Mouse (Mus musculus) natural killer cell, adult 2 months (primary cell): ENCODE measurements around the gene Pkp1.

Experiments
- DNase-seq, 2 experiments: peaks; one replicate each; pipeline ENCODE4 v3.0.0; 2022; ENCODE audit warnings: low spot score in 2 of 2

The Pkp1 gene

DNA sequence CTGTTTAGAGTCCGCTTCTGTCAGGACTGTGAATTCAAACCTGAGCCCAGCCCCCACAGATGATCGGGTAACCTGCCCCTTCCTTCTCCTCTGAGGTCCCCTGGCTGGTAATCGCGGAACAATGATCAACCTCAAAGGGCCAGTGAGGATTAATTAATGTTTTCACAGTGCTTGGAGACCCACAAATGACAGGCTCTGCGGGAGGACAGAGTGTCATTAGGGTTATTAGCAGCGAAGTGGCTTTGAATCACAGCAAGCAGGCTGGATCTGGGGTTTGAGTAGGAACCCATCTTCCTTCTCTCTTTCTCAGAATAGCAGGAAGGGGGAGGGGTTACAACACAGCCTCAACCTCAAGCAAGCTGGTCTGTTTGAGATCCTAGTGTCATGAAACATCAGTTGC lies 9.6 kb downstream of the Pkp1 start:
- DNase-seq: no peak

DNA sequence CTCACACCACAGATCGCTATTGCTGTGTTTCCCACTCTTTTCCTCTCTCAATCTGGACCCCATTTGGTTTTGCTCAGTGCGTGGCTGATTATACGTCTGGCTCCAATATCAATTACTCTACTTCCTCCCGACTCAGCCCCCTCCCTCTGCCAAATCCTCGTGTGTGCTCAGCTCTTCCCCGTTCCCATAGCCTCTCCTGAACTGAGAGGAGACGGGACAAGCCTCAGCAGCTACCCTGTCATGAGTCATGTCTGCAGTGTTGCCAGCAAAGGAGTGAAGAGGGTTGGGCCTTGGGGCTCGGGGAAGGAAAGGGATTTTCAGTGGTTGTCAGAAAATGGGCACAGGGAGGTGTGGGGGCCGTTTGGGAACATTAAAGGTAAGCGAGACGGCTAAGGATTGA lies 12.3 kb downstream of the Pkp1 start:
- DNase-seq: no peak

DNA sequence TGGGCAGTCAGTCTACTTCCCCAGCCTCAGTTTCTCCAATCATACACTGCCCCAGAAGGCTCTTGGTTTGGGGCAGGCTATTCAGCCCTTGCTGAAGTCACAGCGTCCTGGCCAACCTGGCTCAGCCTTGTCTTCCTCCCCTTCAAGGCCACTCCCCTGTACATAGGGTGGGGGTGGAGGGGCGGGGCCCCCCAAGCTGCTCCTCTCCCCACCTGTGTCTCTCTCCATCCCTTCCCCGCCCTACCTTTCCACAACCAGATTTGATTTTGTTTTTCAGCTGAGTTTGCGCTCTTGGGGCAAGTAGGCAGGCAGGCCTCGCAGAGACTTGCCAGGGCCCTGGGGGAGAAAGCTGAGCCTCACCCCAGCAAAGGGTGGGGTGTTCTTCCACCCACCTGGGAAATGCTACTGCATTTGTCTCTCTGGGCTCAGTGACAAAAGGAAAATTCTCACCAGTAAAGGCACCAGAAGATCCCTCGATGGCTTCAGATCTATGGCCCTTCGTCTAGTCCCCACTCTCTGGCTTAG lies 19.0 kb downstream of the Pkp1 start:
- DNase-seq: no peak

GRCm38 (mm10) chr1:135899295-135899694 lies 19.7 kb downstream of the Pkp1 start:
- no peak for DNase-seq

DNA sequence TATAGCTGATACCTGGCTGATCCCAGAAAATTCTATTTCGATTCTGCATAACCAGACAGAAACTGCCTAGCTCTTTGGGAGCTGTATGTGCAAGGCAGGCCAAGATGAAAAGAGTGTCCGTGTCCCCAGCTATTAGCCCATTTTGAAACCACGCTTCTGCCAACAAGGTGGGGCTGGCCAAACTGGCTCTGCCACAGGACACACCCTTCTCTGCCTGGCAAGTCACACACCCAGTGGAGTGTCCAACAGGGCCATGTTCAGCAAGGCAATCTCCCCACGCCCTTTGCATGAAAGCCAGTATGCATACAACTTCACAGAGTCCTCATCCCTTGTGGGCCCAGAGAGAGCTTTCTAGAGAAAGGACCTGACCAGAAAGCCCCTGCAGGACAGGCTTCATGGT lies 23.6 kb downstream of the Pkp1 start:
- no peak for DNase-seq

DNA sequence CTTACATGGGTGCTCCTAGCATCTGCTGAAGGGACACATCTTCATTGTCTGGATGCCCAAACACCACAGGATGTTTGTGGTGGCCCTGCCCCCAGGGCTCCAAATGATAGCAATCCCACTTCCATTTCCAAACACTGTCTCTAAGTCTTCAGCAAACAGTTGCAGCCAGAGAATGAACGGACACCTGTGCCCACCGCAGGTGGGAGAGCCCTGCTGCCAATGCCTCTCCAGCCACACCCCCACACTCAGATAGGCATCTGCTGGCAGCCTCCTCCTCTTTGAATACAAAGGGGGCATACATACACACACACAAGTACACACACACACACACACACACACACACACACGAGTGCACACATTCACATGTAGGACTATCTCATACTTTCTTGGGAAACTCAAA lies 25.6 kb downstream of the Pkp1 start:
- DNase-seq: no peak

DNA sequence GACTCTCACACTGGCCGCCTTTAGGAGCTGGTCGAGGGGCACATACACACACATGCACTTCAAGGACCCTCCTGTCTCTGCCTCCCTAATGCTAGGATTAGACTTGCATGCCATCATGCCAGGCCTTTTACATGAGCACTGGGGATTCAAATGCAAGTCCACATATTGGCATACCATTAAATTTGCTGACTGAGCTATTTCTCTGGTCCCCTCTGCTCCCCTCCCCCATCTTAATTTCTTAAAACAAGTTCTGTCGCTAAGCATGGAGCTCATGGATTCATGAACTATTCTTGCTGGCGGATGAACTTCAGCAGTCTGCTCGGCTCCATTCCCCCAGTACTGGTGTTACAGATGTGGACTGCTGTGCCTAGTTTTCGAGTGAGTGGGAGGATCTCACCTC lies 26.2 kb downstream of the Pkp1 start:
- no peak for DNase-seq

- DNase-seq: no peak
Observed at GRCm38 (mm10) chr1:135892233-135892632, 26.8 kb downstream of the Pkp1 start.

DNA sequence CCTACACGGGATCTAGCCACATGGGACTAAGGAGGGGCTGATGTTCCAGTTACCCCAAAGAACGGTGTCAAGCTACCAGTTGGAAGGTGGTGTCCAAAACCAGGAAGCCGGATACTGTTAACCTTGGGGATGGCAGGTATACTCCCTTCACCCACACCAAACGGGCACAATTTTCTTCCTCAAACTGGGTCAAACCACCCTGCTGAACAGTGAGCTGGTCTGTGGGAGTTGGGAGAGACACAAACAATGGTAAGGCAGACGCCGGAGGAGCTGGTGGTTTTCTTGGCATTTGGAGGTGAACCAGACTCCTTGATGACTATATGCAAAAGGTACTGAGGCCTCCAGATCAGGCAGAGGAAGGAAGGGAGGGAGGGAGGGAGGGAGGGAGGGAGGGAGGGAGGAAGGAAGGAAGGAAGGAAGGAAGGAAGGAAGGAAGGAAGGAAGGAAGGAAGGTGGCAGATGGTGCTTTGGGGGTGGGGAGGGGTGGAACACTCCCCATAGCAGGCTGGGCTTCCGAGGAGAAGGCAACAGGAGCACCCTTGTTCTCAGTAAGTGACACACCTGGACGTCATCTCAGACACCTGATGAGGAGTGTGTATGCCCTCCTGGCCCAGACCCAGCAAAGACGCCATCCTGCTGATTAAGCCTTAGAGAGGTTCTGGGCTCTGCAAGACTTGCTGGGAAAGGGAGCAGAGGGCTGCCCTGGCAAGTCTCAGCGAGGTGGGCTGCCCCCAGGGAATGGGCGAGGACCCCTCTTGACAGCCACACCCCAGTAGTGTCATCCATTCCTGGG lies 27.4 kb downstream of the Pkp1 start:
- DNase-seq: no peak

GRCm38 (mm10) chr1:135889461-135890185 lies 29.4 kb downstream of the Pkp1 start:
- DNase-seq: no peak

DNA sequence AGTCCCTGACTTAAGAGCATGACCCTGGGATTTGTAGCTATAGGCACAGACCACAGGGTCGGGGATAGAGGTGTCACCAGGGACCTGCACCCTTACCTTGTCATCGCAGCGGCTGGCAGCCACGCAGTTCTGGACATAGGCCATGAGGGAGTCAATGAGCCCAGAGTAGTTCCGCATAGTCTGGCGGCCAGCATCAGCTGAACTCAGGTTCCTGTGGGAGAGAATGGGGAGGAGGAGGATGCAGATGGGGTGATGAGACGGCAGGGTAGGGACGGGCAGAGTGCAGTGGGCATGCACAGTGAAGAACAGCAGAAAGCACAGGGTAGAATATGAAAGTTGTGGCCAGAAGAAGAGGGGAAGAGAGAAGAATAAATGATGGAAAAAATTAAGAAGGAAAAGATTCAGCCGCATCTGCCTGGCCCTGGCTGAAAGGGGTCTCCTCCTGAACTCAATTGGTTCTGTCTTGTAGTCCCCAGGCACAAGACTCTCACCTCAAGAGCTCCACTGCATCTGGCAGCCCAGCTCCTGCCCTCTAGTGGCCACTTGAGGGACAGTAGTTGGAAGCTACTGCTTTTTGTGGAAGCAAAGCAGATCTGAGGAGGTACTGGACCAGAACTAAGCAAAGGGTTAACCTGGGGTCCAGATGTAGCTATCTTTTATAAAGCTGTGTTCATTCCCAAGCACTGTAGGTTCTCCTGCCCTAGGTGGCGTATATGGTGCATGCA lies 36.5 kb downstream of the Pkp1 start:
- peak; percentile 17 to 26 for DNase-seq

GRCm38 (mm10) chr1:135877248-135877647 lies 41.8 kb downstream of the Pkp1 start:
- no peak for DNase-seq

DNA sequence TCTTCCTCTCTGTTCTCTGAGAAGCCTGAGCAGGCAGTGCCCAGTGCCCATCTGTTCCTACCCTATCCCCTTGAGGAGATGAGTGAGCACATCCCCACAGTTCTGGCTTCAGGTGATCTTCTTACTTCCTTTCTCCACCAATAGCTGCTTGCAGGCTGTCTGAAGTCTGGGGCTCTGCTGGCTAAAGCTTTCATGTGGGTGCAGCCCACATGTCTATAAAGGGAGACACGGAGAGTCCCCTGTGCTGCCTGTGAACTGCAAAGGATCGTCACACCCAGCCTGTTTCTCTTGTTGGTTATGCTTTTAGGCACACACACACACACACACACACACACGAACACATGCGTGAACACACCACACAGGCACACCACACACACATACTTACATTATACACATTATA lies 46.0 kb downstream of the Pkp1 start:
- DNase-seq: peak in 1 of 2 experiments; percentile 6

GRCm38 (mm10) chr1:135868570-135868969 lies 50.4 kb downstream of the Pkp1 start:
- DNase-seq: no peak

GRCm38 (mm10) chr1:135865518-135866194 lies 53.4 kb downstream of the Pkp1 start:
- peak in 1 of 2 experiments; percentile 43 for DNase-seq

DNA sequence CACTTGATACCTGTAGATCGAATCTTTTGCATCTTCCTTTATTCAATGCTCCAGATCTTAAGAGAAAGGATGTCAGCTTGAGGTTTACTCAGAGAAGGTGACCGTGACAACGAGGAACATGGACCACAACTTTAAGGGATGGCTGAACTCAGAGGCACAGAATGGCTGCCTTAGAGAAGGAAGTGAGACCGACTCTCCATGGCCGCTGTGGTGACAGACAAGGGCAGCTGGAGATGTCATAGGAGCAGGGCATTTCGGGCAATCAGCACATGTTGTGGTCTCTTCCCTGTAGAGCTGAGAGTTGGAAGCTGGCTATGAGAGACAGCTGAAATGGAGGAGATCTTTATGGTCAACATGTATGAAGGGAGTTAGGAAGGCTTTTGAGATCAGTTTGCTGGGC lies 54.2 kb downstream of the Pkp1 start:
- no peak for DNase-seq

- no peak for DNase-seq
Observed at GRCm38 (mm10) chr1:135863786-135864335, 55.1 kb downstream of the Pkp1 start.

DNA sequence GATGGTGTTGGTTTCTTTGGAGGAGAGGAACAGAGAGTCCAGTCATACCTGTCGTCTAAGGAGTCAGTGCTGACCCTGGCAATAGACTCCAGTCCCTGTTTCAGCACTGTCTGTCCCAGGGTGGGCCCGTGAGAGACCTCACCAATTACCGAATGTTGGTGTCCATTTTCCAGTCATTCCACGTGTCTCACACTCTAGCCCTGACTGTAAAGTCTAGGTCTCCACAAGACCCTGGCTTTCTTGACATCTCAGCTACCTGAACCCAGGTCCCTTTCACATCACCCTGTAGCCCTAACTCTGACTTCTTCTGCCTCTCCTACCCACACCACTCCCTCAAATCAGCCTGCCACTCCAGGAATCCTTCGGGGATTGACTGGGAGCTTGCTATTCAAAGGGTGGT lies 56.4 kb downstream of the Pkp1 start:
- no peak for DNase-seq

DNA sequence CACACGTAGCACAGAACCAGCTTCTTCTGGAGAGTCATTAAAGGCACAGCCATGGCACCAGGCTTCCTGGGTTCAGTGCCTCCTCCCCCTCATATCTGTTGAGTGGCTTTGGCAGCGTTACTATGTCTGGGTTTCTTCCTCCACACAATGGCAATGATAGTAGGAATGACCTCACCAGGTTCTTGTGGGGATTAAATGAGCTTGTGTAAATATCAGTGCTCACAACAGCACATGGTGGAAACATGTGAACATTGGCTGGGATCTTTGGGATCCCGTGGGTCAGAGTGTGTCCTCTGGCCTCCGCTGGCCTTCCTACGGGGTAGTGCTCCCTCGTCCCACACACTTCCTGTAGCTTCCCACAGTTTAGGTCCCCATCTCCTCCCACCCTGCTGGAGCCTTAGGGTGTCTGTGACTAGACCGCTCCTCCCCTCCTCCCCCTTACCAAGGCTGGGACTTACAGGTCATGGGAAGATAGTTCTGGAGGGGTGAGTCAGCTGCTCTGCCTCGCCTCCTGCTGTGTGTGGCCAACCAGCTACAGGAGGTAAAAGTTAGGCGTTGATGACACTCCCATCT lies 56.9 kb downstream of the Pkp1 start:
- no peak for DNase-seq

GRCm38 (mm10) chr1:135861091-135861490 lies 57.9 kb downstream of the Pkp1 start:
- DNase-seq: no peak

DNA sequence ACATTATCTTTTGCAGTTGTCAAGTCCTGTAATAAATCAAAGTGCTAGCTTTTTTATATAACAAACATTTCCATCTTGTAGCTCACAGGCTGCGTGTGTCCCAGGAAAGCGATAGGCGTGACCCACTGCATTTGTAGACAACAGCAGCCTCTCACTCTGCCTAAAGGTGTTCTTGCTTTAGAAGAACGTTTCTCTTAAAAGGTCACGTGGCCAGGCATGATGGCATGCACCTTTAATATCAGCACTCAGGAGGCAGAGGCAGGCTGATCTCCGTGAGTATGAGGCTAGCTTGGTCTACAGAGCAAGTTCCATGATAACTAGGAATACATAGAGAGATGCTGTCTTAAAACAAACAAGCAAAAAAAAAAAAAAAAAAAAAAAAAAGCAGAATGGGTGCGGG lies 60.5 kb downstream of the Pkp1 start:
- DNase-seq: no peak
